Mouse (Mus musculus): ENCODE measurements around the gene Cxcl9.
"Not testable (repeated sequence)": the region's sequence is repeated elsewhere in the genome, so short reads cannot be mapped to it uniquely, and the experiment has no call there.

The Cxcl9 gene

DNA sequence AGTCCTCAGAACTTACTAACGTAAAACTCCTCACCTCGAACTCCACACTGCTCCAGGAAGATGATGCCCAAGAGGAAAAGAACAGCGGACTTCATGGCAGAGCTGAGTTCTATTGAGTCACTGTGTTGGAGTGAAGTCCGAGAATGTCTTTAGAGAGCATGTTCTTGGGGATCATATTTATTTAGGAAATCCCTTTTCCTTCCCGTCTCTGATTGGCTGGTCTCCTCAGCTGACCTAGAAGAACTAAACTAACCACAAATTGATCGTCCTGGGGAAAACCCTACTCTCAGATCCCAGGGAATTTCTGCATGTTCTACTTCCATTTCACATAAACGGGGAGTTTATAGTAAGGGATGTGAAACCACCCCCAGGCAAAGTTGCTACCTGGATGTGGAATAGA lies at the start of gene Cxcl9:
Cxcl9 (minus strand) TSS at position 151 of the 400 bp plus-strand sequence.
- no peak for DNase-seq (ENCODE audit: low read depth, low spot score)

DNA sequence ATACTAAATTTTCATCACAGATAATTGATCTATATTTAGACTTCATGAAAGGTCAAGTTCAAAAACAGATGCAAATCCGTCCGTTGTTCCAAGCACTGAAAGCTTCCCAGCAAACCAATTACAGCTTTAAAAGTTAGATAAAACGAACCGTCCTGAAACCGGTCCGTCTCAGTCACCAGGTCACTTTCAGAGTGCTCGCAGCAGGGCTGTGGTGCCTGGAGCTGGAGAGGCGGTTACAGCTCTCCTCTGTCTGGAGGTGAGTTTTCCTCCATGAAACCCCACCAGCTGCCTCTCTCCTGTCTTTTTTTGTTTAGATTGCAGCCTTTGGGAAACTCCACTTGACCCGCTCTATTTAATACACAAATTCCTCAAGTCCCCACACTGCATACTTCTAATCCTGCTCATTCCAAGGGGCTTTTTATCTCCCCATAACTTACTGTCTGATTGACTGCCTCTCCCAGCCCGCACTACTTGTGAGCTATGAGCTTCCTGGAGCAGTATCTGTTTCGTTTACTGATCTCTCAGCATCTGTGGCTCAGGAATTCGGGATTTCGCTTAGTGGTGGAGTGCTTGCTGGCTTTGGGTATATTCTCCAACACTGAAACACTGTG lies 49.0 kb upstream of the Cxcl9 start:
- no peak for DNase-seq (ENCODE audit: low read depth, low spot score)

DNA sequence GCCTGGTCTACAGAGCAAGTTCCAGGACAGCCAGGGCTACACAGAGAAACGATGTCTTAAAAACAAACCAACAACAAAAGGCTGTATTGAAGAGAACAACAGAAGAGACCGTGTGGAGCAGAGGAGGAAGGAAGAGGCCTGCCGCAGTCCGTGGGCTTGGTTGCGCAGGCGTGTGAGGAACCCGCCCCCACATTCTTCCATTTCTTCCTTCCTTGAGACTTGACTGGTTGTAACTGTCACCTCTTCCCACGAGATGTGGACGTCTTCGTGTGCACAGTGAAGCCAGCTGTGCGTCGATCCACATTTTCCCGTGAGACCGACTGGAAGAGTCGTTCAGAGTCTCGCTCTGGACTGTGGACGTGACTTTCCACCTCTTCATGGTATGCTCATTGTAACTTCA lies 47.5 kb upstream of the Cxcl9 start:
- no peak for DNase-seq (ENCODE audit: low read depth, low spot score)

DNA sequence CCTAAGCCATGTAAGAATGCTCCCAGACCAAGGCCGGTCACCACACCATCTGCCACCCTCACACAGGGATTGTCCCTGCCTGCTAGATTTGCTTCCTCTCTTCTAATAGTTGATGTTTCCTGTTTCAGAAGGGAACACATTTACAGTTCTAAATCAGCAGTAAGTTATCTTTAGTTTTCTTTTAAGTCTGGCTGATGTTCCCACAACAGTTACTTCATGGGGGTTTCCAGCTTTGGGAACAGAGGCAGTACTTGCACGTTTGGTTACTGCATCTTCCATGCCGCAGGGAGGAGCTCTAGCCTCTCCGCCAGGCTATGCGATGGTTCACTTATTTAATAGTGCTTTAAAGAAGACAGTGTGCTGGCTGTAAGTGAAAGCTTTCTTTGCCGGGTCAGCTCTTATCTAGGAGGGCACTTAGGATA lies 46.9 kb upstream of the Cxcl9 start:
- no peak for DNase-seq (ENCODE audit: low read depth, low spot score)

DNA sequence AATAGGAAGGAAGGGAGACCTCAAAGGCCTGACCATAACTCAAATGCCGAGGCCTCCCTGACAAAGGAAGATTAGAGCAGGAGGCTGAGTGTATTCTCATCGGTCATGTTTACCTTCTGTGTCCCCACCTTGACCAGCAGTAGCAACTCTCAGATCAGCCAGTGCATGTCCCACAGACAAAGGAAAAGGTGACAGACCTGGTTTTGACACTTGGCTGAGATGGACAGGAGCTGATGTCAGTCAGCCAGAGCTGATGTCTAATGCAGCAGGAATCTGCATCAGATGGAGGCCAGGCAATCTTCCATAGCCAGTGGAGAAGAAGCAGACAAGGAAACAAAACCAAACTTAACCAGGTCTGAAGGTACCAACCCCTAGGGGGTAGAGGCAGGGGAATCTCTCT lies 44.7 kb upstream of the Cxcl9 start:
- no peak for DNase-seq (ENCODE audit: low read depth, low spot score)

DNA sequence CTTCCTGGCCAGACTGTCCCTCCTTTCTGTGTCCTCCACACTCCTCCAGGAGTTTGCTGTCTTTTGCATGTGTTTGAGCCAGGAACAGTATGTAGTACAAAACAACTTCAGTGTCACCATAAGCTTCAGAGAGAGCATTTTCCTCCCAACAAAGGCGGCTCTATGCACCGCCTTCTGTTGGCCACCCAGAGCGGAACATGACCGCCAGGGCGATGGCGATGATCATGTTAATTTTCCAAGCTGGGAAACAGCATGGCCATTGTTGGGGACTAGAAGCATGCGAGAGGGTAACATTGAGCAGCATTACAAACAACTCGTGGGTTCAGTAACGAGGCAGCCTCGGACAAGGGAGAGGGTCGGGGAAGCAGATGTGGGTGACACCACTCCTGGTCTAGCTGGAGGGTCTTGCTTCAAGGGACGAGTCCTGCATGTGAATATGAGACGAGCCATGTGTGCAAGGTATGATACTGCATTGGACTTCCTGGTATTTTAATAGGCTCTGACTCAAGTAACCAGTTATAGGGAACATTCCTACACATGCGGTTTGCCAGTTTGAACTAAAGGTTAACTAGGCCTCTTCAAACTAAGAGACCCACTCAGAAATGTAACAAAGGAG lies 43.6 kb upstream of the Cxcl9 start:
- no peak for DNase-seq (ENCODE audit: low read depth, low spot score)

DNA sequence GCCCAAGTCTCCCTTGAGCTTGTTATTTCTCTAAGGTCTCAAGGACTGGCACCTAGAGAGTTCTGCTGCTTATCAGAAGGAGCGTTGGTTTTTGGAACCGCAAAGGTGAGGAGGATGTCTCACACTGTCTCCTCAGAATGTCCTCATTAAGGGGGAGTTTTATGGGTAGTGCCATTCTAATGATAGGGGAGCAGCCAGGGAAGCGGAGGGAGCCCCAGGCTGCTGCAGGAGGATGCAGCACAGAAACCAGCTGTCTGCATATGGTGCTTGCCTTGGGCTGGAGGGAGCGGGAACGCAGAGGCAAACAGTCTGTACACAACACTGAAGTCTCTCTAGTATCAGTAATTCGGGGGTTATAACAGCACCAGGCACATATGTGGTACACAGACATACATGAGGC lies 43.0 kb upstream of the Cxcl9 start:
- no peak for DNase-seq (ENCODE audit: low read depth, low spot score)

DNA sequence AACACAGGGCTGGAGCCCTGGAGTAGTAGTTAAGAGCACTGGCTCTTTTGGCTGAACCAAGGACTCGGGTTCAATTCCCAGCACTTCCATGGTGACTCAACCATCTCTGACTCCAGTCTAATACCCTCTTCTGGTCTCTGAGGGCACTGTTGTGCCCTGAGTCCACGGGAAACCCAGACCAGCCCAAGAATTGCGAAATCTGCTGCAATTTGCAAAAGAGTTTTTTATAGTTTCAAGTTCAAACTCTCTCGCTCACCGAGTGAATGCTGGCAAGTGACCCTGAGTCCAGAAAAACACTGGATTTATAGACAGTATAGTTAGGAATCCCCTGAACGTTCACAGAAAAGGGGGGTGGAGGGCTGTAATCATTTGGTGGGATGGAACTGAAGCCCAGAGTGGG lies 42.5 kb upstream of the Cxcl9 start:
- no peak for DNase-seq (ENCODE audit: low read depth, low spot score)

DNA sequence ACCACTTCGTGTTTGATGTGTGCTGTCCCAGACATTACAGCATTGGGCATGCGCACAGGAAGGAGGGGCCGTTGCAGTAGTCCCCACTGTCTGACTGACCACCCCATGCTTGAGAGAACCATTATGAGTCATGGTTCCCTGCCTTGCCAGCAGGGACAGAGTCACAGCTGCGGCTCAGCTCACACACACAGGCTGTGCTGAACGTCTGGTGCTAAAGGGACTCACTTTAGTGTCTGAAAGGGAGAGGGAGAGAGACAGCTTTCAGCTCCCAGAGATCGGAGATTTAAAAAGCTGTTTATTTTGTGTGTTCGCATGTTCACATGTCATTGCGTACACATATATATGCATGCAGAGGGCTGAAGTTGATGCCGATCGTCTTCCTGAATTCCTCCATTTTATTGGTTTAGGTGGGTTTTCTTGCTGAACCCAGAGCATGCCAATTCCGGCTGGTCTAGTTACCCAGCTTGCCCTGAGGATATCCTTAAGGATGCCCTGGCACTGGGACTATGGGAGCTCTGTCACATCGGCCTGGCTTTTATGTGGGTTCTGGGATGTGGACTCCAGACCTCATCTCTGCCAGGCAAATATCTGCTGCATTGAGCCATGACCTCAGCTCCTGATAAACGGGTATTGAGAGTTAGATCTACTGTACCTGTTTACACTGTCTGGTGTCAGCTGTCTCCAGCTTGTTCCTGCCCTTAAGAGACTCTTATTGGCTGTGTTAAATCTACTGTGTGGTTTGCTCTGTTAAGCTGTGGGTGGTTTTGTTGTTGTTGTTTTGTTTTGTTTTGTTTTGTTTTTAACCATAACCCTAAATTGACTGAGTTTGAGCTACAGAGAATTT lies 41.5 kb upstream of the Cxcl9 start:
- DNase-seq (ENCODE audit: low read depth, low spot score), result no peak

DNA sequence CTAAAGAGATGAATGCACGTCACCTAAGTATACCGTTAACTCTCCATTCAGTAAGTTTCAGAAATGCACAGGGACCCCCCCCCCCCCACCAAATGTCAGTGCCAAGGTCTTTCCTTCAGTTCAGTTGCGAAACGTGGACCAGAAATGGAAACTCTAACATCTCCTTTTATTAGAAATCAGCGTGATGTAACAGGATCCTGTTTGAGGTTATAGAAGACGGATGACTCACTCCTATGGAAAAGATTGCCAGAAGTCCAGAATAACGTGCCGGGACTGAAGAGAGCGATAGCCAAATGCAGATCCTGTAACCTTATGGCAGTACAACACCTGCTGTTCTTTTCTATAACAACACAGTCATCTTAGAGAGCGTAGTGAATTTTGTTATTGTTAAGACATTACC lies 40.5 kb upstream of the Cxcl9 start:
- DNase-seq (ENCODE audit: low read depth, low spot score), result no peak

DNA sequence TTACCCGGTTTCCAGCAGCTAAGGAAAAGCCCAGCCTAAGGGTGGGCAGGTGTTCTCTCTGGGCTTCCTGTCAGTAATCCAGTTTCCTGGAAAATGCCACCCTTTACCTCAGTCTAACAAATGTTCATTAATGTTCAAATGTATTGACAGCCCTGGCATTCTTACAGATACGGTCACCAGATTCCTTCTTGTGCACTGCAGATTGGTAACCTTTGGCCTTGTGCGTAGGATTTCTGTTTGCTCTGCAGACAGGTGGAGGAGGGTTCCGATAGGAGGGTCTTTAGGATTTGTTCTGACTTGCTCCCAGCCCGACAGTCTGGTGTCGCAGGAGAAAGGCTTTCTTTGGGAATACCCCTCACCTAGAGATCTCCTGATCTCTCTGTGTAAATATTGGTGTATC lies 38.7 kb upstream of the Cxcl9 start:
- DNase-seq (ENCODE audit: low read depth, low spot score), result no peak

DNA sequence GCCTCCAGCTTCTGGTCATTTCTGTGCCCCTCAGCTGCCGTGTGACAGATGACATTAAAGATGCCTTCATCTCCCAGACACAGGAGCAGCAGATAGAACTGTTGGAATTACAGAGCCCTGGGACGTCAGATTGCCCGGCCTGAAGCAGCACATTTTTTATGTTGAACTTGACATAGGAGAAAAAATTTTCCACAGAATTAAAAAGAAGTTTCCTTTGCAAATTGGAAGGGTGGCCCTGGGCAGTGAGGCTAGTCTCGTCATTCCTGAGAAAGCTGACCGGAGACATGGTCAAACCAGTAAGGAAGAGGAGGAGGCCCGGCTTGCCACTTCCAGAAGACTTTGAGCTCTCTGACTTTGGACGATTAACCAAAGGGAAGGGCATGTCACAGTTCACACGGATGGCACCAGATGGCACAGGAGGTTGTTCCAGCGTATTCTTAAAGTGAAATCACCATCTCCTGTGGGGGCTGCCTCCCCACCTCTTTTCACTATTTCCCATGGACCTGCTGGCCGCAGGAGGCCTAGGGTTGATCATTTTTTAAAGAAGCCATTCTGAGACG lies 37.3 kb upstream of the Cxcl9 start:
- DNase-seq (ENCODE audit: low read depth, low spot score), result no peak

DNA sequence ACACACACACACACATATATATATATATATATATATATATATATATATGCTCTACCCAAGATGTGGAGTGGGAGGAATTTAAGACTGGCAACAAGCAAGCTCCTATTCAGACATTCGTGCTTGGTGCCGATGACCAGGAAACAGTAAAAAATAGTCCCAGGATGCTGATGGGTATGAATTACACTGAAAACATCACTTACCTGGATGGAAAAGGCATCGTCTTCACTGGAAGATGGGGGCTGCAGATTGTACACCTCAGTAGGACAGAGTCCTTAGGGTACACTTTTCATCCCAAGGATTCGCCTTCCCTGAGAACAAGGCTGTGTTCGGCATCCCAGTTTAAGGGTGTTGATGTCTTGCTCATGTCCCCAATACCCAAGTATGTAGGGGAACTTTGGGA lies 36.1 kb upstream of the Cxcl9 start:
- DNase-seq (ENCODE audit: low read depth, low spot score), result no peak

DNA sequence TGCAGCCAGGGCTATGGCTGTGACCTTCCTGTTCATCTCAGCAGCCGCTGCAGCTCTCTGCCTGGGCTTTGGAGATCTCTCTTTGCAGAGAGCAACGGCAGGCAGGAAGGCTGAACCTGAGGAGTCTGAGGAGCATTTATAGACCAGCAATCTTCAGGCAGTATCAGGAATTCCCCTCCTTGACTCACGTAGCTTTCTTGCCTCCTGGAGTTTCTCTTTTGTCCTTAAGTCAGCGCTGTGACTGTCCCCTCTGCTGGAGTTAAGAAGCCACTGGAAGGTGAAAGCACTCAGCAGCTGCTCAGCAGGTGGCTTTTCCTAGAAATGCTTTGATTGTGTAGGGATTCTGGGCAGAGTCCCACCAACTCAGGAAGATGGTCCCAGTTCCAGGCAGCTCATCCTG lies 35.3 kb upstream of the Cxcl9 start:
- no peak for DNase-seq (ENCODE audit: low read depth, low spot score)

DNA sequence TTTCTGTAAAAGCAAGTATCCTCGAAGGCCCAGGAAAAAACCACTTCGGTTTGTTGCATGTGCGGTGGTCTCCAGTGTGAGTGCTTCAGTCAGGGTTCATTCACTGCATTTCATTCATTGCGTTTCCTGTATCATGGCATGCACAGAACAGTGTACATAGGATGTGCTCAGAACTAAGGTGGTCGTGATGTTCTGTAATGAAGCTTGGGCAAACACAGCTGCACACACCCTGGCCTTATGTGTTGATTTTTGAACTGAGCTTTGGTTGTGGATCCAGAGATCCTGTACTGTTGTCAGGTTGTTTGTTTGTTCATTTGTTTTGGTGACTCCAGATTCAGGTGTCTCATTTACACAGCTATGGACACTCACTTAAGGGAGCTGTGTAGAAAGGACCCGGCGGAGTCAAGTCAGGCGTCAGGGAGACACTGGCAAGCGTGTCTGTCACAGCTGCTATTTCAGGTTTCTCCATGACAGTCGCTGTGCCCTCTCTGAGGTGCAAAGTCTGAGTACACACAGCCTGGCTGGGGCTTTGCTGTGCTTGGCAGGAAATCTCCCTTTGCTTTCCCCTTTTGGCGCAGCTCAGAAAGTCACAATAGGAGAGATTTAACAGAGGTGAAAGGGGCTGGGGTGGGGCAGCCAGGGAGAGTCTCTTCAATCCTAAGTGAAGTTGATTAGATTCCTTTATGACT lies 31.0 kb upstream of the Cxcl9 start:
- DNase-seq (ENCODE audit: low read depth, low spot score), result no peak

DNA sequence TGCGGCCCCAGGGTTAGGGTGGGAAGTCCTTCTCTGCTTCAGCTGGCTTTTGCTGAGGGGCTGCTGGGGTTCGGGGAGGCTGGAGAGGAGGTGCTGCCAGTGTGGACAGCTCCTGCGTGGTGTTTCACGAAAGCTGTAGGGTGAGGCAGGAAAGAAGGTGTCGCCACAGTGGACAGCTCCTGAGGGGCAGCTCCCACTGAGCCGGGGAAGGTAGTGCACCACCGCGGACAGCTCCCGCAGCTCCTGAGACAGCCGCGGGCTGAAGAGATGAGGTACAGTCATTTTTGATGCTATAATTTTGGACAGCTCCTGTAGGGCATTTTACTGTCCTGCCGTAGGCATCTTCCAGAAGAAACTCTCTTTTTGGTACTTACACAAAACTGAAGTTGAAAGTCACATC lies 30.2 kb upstream of the Cxcl9 start:
- peak; percentile 26 for DNase-seq (ENCODE audit: low read depth, low spot score)

DNA sequence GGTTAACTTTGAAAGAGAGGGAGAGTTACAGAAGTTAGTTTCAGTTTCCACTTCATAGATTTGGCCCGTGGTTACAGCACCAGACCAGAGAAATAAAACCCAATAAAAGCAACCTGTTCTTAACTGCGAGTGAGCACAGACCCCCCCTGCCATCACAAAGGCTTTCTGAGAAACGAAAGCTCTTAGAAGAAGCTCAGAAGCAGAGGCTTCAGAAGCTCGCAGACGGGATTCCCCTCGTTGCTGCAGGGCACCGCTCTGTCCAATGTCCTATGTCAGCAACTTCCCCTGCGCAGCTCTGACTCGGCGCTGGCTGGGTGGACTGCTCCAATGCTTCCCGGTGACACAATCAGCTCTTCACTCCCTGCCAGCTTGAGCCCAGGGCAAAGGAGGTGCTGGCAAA lies 25.6 kb upstream of the Cxcl9 start:
- DNase-seq (ENCODE audit: low read depth, low spot score), result no peak

DNA sequence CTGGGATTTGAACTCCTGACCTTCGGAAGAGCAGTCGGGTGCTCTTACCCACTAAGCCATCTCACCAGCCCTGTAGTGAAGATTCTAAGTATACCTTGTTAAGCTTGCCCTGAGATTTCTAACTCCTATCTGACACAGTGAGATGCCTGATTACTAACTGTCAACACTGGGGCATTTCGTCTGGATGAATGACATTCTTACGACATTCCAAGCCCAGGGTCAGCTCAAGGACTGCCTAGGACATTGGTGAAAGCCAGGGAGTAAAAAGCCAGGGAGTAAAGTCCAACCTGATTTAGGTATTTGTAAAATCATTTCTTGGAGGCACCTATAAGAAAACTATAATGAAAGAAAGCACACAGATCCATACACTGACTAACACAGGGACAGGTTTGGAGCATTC lies 24.8 kb upstream of the Cxcl9 start:
- not testable (repeated sequence) for DNase-seq (ENCODE audit: low read depth, low spot score)

DNA sequence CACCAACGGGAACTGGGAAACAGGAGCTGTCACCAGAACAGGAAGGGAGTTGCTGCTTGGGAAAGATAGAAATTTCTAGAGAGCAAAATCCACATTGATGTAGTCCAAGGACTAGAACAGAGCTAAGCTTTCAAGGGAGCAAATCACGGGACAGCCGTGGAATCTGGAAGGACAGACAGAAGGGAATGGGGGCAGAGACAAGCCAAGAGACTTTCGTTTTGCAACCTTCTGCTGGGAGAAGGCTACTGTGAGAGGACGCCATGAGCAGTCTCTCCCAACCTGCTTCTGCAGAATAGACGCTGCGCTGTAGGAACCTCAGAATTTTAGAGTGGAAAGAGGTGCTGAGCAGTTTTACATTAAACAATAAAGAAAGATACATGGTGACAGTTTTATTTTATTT lies 21.9 kb upstream of the Cxcl9 start:
- no peak for DNase-seq (ENCODE audit: low read depth, low spot score)

DNA sequence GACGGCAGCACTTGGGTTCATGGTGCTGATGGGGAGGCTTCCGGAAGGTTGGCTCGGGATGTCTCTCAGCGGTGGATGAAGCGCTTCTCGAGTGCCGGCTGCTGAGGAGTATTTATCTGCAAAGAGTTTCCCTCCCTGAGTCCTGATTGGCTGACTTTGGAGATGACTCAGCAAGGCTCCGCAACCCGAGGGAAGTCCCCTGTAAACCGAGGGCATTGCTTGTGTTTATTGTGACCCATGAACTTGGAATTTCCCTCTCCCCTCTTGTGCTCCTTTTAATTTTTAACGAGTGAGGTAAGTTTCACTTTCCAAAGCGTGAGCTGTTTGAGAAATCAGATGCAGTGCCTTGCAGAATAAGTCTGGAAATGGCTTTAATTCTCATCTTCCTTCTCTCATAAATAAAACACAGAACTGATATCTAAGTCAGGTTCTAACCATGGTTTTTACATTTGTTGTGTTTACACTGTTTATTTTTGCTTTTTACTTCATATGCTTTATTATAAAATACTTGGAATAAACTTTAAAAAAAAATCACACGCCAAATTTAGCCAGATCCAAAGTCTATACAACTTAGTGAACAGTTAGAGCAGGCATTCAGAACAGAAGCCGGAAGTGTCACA lies 21.0 kb upstream of the Cxcl9 start, which contains the start of gene Cxcl10:
Cxcl10 (minus strand) TSS at position 96 of the 620 bp plus-strand sequence.
- no peak for DNase-seq (ENCODE audit: low read depth, low spot score)

DNA sequence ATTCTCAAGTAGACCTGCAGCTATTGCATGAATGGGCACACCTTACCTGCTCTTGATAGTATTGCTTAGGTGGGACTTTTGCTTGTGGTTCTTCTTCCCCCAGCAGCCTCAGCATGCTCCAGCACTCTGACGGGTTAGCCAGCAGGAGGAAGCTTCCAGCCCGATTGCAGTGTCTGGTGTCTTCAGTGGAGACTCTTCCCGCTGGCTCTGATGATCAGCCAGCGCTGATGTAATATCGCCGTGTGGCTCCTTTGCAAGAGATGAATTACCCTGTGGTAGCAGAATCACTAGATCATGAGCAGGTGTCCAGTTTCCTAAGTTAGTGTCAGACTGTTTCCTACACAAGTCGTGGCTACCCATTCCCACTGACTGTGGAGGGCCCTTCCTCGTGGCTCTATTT lies 17.1 kb upstream of the Cxcl9 start:
- DNase-seq (ENCODE audit: low read depth, low spot score), result no peak

DNA sequence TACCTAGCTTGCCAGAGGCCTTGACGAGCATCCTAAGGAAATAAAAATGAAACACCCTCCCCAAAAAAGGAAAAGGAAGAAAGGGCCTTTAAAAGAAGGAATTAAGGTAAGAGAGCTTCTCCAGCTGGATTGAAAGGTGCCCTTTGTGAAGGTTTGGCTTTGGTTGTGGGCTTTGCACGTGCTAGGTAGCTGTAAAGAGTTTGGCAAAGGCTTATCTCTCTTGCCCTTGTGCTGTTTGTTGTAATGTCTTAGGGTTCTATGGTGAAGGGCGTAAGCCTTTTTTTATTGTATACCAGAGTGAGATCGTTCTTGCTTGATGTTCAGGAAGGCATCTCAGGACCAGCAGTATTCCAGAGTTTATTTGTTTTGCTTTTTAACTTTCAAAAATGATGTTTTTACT lies 12.7 kb upstream of the Cxcl9 start:
- DNase-seq (ENCODE audit: low read depth, low spot score), result no peak
